Mouse (Mus musculus) ES-Bruce4 (cell line): ENCODE data around the gene Dpep1. TPM values are rescaled to one million over a fixed set of nuclear protein-coding genes. Genes with fewer than 3 reads are reported as not detected.

ENCODE experiments used
- H3K27ac ChIP-seq: 2 replicates; pipeline ENCODE4 v1.5.1; 2012; ENCODE audit warnings: low read length, inconsistent platforms; ENCODE audit not compliant: insufficient read depth
- H3K27me3 ChIP-seq: 2 replicates; pipeline ENCODE4 v1.6.1; 2012; ENCODE audit warnings: mild to moderate bottlenecking, low read length, inconsistent platforms; ENCODE audit not compliant: control insufficient read depth, poor library complexity, insufficient read depth, severe bottlenecking
- H3K36me3 ChIP-seq: 2 replicates; pipeline ENCODE4 v1.6.1; 2012; ENCODE audit warnings: inconsistent platforms, mild to moderate bottlenecking, low read length, moderate library complexity; ENCODE audit not compliant: control insufficient read depth, poor library complexity, insufficient read depth, severe bottlenecking
- H3K4me1 ChIP-seq: one replicate; pipeline ENCODE4 v1.8.1; 2011; ENCODE audit warnings: low read length; ENCODE audit not compliant: control insufficient read depth, insufficient read depth
- H3K4me3 ChIP-seq: 2 replicates; pipeline ENCODE4 v1.5.1; 2011; ENCODE audit warnings: low read depth, mild to moderate bottlenecking, low read length
- H3K9ac ChIP-seq: 2 replicates; pipeline ENCODE4 v1.6.1; 2012; ENCODE audit warnings: low read depth, mild to moderate bottlenecking, inconsistent platforms; ENCODE audit not compliant: poor library complexity, severe bottlenecking
- H3K9me3 ChIP-seq: replicated peaks from 2 replicates; pipeline ENCODE4 v1.6.1; 2012; ENCODE audit warnings: mild to moderate bottlenecking, low read length, inconsistent platforms; ENCODE audit not compliant: control insufficient read depth, poor library complexity, insufficient read depth, severe bottlenecking
- CTCF ChIP-seq: IDR thresholded peaks from one replicate; pipeline ENCODE4 v1.8.1; 2011; ENCODE audit warnings: low read depth, low read length
- EP300 ChIP-seq: IDR thresholded peaks from 2 replicates; pipeline ENCODE4 v1.6.1; 2011; ENCODE audit warnings: low read depth, low read length; ENCODE audit not compliant: insufficient read depth
- POLR2A ChIP-seq: IDR thresholded peaks from one replicate; pipeline ENCODE4 v1.8.1; 2011; ENCODE audit warnings: low read length; ENCODE audit not compliant: insufficient read depth
- polyA plus RNA-seq: library from polyadenylated mRNA; stranded (reverse); fragments of >200 nt; gene quantifications from 2 replicates; pipeline ENCODE4 v1.2.4, GENCODE M21; 2011; ENCODE audit warnings: low read depth; ENCODE audit not compliant: missing spikeins, insufficient read depth, insufficient read length

The Dpep1 gene
- polyA plus RNA-seq, 1 experiment = not detected

DNA sequence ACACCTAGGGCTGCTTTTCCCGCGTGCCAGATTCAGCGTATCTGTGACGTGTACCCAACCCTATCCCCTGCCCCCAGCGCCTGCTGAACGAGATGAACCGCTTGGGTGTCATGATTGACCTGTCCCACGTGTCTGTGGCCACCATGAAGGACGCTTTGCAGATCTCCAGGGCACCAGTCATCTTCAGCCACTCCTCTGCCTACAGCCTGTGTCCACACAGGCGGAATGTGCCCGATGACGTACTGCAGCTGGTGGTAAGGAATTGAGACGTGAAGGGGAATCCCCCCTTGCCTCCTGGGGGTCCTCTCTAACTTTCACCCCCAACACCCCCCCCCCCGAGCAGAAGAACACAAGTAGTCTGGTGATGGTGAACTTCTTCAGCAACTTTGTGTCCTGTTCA is 13.8 kb downstream of the Dpep1 start:
- H3K36me3 ChIP-seq = 0 out of 2 replicates have a peak, but pooled peaks cover 2% of the 10 kb centered on the region
- TF ChIP-seq EP300 (no peak), CTCF (no peak), POLR2A (no peak)
- no peak overlapping the region for H3K4me3 ChIP-seq
- H3K9me3 ChIP-seq = no peaks in the 10 kb centered on the region
- no peak overlapping the region for H3K9ac ChIP-seq
- H3K27ac ChIP-seq = no peak overlapping the region
- H3K4me1 ChIP-seq = peaks cover 2% of the 10 kb centered on the region
- no peaks in the 10 kb centered on the region for H3K27me3 ChIP-seq

GRCm38 (mm10) chr8:123202288-123202687 is 16.2 kb downstream of the Dpep1 start:
- TF ChIP-seq EP300 (no peak), POLR2A (no peak), CTCF (peak; percentile 47)
- H3K4me1 ChIP-seq = no peaks in the 10 kb centered on the region
- H3K27me3 ChIP-seq = no peaks in the 10 kb centered on the region
- peaks cover 11% of the 10 kb centered on the region; the same call in 1 of the 2 replicates for H3K36me3 ChIP-seq
- H3K27ac ChIP-seq = no peak overlapping the region
- no peak overlapping the region for H3K9ac ChIP-seq
- no peaks in the 10 kb centered on the region for H3K9me3 ChIP-seq
- no peak overlapping the region for H3K4me3 ChIP-seq

- no peak overlapping the region for H3K27ac ChIP-seq
- TF ChIP-seq EP300 = no peak
- no peak for TF ChIP-seq POLR2A
- no peak for TF ChIP-seq CTCF
Observed at GRCm38 (mm10) chr8:123203571-123203970, 17.5 kb downstream of the Dpep1 start.

DNA sequence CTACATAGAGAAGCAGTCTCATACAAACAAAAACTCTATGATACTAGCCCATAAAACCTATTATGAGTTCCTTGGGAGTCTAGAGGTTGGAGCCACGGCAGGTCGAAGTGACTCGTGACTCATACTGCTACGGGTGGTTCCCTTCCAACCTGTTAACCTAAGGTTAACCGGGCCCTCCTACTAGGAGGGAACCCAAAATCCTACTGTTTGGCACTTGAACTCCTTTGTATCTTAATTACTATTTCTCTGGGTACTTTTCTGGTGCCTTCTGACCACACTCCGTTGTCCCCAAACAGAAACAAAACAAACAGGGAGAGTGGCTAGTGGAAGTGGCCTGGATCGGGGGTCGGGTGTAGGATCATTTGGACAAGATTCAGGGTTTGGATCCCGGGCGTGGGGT is 25.8 kb downstream of the Dpep1 start:
- H3K9me3 ChIP-seq = no peaks in the 10 kb centered on the region
- peaks cover 4% of the 10 kb centered on the region; the same call in 1 of the 2 replicates for H3K36me3 ChIP-seq
- peak overlapping the region; percentile 89 for H3K4me3 ChIP-seq
- no peak overlapping the region for H3K27ac ChIP-seq
- peak overlapping the region; percentile 99 for H3K9ac ChIP-seq
- TF ChIP-seq POLR2A (no peak), CTCF (no peak), EP300 (no peak)
- H3K27me3 ChIP-seq = no peaks in the 10 kb centered on the region
- H3K4me1 ChIP-seq = no peaks in the 10 kb centered on the region

More at GRCm38 (mm10) chr8:123203571-123203970, 17.5 kb downstream of the Dpep1 start:
- no peak overlapping the region for H3K4me3 ChIP-seq
- peaks cover 11% of the 10 kb centered on the region; the same call in 1 of the 2 replicates for H3K36me3 ChIP-seq
- no peaks in the 10 kb centered on the region for H3K27me3 ChIP-seq
- no peaks in the 10 kb centered on the region for H3K4me1 ChIP-seq
- H3K9ac ChIP-seq = no peak overlapping the region
- H3K9me3 ChIP-seq = no peaks in the 10 kb centered on the region

DNA sequence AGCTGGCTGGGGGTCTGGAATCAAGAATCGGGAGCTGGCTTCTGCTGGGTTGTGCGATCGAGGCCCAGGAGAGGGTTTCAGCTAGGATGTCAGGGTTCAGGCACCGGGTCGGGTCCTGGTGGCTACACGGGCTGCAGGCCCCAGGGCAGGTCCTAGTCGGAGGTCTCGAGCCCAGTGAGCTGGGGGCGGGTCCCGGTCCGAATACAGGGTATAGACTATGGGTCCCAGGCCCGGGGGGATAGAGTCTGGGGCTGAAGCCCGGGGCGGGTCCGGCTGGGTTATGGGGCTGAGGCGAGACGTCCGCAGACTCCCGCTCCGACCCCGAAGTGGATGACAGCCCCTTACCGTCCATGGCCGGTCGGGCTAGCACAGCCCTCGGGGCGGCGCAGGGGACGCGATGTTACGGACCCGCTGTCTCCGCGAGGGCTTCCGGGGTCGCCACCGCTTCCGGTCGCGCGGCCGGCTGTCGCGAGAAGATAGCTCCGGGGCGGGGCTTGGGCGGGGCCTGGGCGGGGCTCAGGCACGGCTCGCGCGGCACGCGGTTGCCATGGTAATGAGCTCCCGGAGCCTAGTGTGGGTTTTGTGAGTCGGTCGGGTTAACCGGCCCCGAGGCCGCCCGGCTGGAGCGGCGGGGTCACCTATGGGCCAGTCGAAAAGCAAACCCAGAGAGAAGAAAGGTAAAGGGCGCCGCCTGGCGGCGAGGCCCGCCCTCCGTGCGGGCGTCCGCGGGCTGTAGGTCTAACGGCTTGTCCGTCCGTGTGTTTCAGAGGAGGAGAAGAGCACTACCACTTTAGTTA is 26.5 kb downstream of the Dpep1 start, which contains the start of the genes Chmp1a and Spata33:
TSS of gene Chmp1a (minus strand) at position 443 of the 797 bp plus-strand sequence.
TSS of gene Spata33 (plus strand) at position 512 of the 797 bp plus-strand sequence.
- Histone ChIP-seq H3K27ac (peak within 1 kb of the TSS; percentile 10; the same call in 1 of the 2 replicates), H3K9ac (peak within 1 kb of the TSS; percentile 99)
- TF ChIP-seq POLR2A (peak; percentile 27), CTCF (peak; percentile 59), EP300 (0 out of 2 replicates have a peak, but pooled peaks have one; percentile 4)

DNA sequence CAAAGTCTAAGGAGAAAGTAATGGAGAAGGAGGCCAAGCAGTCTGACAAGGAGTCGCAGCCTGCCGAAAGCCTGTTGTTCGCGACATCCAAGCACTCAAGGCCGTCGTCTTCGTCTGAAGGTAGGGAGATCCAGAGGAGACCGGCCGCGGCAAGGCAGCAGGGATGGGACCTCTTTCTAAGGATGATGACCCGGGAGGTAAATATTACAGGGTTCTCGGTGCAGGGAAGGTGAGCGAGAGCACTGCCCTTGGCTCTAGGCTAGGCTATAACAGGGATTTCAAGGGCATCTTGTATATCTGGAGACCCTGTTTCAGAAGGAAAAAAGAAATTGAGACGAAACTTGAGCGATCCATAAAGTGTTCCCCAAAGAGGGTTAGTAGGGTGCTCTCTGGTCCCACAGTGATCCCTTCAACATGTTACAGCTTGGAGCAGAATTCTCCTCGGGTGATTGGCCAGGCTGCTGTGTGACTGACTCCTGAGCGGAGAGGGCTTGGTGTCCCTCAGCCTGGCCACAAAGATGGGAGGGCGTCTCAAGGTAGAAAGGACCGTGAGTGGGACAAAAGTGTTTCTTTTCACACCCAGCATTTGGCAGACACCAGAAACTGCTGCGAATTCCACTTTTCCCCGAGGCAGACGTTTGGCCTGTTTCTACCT is 27.2 kb downstream of the Dpep1 start:
- no peaks in the 10 kb centered on the region for H3K9me3 ChIP-seq
- peak overlapping the region; percentile 83 for H3K4me3 ChIP-seq
- peak overlapping the region; percentile 66 for H3K9ac ChIP-seq
- H3K4me1 ChIP-seq = no peaks in the 10 kb centered on the region
- H3K27ac ChIP-seq = peak overlapping the region; percentile 10; the same call in 1 of the 2 replicates
- no peaks in the 10 kb centered on the region for H3K27me3 ChIP-seq
- H3K36me3 ChIP-seq = peaks cover 4% of the 10 kb centered on the region; the same call in 1 of the 2 replicates
- TF ChIP-seq POLR2A (no peak), EP300 (no peak), CTCF (no peak)

More for the DNA sequence above, 26.5 kb downstream of the Dpep1 start, which contains the start of the genes Chmp1a and Spata33:
- Histone ChIP-seq H3K4me3 (peak within 1 kb of the TSS; percentile 89), H3K9me3 (no peaks in the 10 kb centered on the region), H3K27me3 (no peaks in the 10 kb centered on the region), H3K36me3 (peaks cover 4% of the 10 kb centered on the region; the same call in 1 of the 2 replicates), H3K4me1 (no peaks in the 10 kb centered on the region)
